Mouse (Mus musculus) thymus, adult 2 months (tissue): ENCODE measurements around the gene Cnnm3.

Source experiments
- CTCF ChIP-seq: fragments of 200-500 bp; IDR thresholded peaks from 2 replicates; pipeline ENCODE4 v1.5.1; 2012; ENCODE audit warnings: mild to moderate bottlenecking, control low read depth, low read length, moderate library complexity, borderline replicate concordance; ENCODE audit not compliant: control insufficient read depth, poor library complexity, insufficient read depth; ENCODE audit errors: extremely low read depth
- POLR2A ChIP-seq: fragments of 200-500 bp; IDR thresholded peaks from 2 replicates; pipeline ENCODE4 v1.6.1; 2012; ENCODE audit warnings: mild to moderate bottlenecking, low read length, control low read depth, moderate library complexity; ENCODE audit not compliant: control insufficient read depth, poor library complexity, insufficient read depth; ENCODE audit errors: extremely low read depth

DNA sequence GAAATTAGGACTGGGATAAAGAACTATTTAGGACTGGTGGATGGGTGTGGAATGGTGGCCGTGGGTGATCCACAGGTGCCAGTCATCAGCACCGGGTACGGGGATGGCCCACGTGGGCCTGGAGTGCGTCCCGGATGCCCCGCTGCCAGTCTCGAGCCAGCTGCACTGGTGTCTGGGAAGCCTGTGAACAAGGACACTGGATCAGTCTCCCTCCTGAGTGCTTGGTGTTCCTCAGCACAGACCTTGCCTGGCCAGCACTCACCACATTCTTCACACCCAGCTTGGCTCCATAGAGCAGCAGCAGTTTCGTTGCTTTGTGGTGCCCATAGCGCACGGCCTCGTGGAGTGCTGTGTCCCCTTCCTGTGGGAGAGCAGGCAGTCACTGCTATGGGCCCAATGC, 19.8 kb downstream of the Cnnm3 start:
- TF ChIP-seq CTCF: no peak
- TF ChIP-seq POLR2A: no peak
